Mouse (Mus musculus) common myeloid progenitor, adult 5-6 weeks (primary cell): Measurements from ENCODE around the gene Ctu2. TPM values are rescaled to one million over a fixed set of nuclear protein-coding genes. Genes with fewer than 3 reads are reported as not detected.

Experiments
- ATAC-seq: replicated peaks from 2 replicates; pipeline ENCODE4 v1.8.0; 2016; ENCODE audit warnings: low read depth, mild to moderate bottlenecking, moderate TSS enrichment, inconsistent platforms; ENCODE audit not compliant: poor library complexity, severe bottlenecking
- total RNA-seq: library from RNA; stranded (forward); fragments of 200-1000, 187-1606 nt; gene quantifications from 2 replicates; pipeline ENCODE4 v1.2.3, GENCODE M21; 2017

Ctu2 gene
- total RNA-seq, 1 experiment from 2014 or later, result 26.5 TPM

DNA sequence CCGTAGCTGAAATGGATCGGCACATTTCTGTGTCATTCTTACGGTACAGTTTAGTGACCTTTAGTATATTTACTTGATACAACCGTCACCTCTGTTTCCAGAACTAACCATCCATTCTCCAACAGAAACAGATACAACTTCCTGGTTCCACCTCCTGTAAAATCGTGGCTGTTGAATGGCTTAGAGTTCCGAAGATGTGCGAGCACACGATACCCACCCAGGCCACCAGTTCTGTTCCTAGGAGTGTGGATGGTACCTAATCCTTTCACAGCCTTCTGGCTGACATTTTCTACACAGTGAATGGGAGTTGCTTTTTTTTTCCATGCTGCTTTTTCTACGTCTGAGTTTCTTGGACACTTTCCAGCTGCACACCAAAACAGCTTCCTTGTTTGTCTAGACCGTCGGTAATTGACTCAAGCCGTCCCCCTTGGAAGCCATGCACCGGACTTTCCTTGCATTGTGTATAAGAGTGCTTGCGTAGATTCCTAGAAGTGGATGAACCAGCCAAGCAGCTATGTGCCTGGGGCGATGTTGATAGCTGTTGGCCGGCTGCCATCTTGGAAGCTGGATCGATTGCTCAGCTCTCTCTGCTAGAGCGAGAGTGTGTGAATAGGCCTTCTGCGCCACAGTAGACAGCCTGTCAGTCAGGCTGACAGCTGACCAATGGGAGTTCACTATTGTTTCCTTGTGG is 31.7 kb upstream of the Ctu2 start:
- peak; percentile 52 for ATAC-seq

- no peak for ATAC-seq
These were observed 30.7 kb upstream of the Ctu2 start for GRCm38 (mm10) chr8:122445203-122445602.

DNA sequence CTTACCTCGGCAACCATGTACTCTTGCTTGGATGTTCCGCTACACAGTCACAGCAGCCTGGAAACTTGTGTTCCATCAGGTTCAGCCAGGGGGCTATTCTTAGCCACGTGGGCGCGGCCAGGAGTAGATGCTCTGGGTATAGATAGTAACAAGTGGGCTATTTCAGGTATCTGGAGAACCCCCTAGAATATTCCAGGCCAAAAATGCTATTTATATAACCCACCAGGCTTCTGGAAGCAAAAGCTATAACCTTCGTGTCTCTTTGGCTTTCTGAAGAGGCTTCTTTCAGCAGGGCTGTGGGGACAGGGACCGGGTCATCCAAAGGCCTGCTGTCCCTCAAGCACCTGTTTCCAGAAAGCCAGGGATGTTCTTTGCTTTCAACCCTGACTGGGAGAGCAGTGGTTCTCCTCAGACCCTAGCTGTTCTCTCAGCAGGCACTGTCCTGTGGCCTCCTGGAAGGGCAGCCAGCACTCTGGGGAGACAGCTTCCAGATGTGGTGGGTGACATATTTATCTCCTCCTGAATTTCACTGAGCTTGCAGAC is 24.7 kb upstream of the Ctu2 start:
- no peak for ATAC-seq

DNA sequence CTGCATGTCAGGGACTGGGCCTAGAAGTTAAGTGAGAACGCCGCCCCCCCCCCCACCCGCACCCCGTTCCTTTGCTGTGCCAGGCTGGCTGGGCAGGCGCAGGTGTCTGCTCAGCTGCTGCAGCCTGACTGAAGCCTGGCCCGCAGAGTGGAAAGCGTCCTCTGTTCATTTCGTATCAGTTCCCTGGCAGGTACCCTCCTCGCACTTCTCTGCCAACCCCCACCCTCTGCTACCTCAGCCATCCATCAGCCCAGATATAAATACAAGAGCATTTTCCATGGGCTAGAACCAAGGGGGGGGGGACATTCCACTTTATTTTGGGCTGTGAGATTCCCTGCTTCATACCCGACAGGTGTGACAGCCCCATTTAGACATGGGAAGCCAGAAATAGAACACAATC is 23.8 kb upstream of the Ctu2 start:
- ATAC-seq, result no peak

DNA sequence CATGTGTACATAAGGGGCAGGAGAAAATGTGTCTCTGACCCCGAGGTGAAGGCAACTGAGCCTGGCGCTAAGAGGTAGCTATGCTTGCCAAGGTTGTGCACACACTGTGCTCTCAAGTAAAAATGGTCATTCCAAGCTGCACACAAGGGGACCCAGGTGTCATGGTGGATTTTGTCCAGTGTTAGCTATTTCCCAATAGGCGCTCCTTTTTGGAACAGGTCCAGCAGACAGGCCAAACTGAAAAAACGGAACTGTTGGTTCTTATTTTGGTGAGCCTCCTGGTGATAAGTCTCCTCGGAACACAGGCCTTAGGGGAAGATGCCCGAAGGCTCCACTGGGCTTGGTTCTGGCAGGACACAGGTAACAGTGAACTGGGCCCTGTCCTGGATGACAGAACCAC is 21.5 kb upstream of the Ctu2 start:
- ATAC-seq, result peak; percentile 34

GRCm38 (mm10) chr8:122457171-122457570 is 18.8 kb upstream of the Ctu2 start:
- no peak for ATAC-seq

DNA sequence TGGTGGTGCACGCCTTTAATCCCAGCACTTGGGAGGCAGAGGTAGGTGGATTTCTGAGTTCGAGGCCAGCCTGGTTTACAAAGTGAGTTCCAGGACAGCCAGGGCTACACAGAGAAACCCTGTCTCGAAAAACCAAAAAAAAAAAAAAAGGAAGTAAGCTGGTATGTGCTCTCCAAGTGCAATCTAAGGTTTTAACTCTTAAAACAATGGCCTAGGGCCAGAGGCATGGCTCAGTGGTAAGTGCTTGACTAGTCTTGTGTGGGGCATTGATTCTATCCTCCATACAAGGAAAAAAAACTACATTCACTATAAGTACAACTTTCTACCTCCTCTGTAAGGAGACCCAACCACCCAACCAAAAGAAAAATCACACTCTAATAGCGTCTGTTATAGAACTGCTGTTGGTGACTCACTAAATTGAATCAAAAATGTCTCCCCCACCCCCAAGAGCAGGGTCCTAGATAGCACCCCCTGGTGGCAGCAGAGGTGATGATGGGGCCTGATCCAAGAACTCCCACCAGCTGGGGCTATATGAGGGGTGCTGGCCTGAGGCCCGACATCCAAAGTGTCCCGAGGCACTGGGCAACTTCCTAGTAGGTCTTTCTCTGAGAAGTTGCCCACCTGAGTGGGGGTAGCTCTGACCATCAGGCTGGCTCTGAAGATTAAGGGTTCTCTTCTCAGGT is 16.6 kb upstream of the Ctu2 start:
- ATAC-seq, result no peak

GRCm38 (mm10) chr8:122459990-122460389 is 16.0 kb upstream of the Ctu2 start:
- ATAC-seq, result no peak

- ATAC-seq, result peak; percentile 26
These were observed 15.1 kb upstream of the Ctu2 start, which contains the start of gene Snai3 for GRCm38 (mm10) chr8:122460524-122461472. Snai3 (minus strand) TSS chr8:122460733.

GRCm38 (mm10) chr8:122461473-122462148 is 14.3 kb upstream of the Ctu2 start:
- no peak for ATAC-seq

GRCm38 (mm10) chr8:122462510-122462909 is 13.4 kb upstream of the Ctu2 start:
- ATAC-seq, result no peak

DNA sequence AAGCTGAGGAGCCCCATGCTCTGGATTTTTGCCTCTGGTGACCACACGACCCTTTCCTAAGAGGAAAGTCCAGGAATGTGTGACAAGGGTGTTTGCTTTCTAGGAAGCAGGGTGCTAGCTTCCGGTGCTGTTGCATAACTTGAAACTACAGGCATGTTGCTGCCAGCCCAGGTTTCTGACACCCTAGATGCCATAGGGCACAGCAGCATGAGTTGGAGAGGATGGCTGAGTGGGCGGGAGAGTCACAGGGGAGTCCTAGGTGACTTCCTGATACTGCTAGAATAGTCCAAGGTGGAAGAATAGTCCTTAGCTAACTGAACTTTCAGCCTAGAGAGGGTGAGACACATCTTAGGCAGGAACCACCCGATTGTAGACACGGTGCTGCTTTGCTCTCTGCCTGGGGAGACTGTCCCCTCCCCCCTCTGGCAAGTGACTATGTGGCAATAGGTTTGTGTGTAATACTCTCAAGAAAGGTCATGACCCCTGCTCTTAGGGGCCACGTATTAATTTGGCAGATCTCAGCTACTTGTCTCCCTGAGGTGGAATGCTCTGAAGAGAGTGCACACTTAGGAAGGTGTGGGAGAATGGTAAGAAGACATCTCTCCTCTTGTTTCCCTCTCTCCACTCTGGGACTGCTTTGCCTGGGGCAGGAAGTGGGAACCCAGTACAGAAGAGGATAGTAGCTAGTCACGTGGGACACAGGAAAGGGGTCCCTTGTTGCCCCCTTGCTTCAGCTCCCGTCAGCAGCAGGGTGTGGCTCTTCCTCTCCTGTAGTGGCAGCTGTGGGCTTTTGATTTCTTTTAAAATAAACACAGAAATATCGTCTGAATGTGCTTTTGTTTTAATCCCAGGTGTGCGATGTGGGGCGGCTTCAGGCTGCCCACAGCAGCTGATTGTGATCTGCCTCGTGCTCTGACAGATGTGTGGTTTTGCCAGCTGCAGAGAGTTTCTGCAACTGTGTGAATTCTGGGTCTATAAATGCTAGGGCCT is 12.0 kb upstream of the Ctu2 start:
- peak; percentile 30; the same call in 1 of the 2 replicates for ATAC-seq

- ATAC-seq, result no peak
These were observed 11.0 kb upstream of the Ctu2 start for GRCm38 (mm10) chr8:122464985-122465384.

DNA sequence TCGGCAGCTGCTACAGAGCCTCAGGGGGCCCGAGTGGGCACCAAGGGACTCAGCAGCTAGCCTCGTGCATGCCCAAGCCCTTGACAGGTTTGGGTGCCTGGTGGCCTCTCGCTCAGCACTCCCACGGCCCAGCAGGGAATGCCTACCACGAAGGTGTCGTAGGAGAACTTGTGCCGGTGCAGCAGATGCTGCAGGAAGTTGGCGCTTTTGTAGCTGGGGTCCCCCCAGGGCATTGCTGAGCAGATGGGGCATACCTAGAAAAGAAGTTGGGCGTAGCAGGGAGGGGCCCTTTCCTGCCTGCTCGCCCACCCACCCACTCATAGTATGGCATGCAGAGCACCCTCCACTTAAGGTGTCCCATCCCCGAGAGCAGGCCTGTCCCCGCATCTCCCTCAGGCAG is 8.1 kb upstream of the Ctu2 start:
- ATAC-seq, result no peak

- no peak for ATAC-seq
These were observed 6.5 kb upstream of the Ctu2 start for GRCm38 (mm10) chr8:122469407-122469806.

GRCm38 (mm10) chr8:122469965-122470364 is 6.0 kb upstream of the Ctu2 start:
- ATAC-seq, result 0 out of 2 replicates have a peak, but pooled peaks have one; percentile 17

DNA sequence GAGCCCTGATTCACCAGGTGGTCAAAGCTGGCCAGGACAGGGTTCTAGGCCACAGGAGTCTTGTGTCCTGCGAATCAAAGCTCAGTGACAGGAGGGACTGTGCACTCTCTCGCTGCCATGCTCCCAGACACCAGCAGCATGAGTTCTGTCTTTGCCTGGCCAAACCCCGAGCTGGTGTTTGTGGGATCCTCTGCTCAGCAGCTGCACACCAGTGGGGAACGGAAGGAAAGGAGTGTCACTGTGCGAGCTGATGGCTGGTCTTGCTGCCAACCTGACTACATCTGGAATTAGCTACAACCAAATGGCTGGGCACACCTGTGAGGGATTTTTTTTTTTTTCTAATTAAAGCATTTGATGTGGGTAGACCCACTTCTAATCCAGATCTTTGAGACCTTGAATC is 5.3 kb upstream of the Ctu2 start:
- 0 out of 2 replicates have a peak, but pooled peaks have one; percentile 26 for ATAC-seq

GRCm38 (mm10) chr8:122473911-122474421 is 2.0 kb upstream of the Ctu2 start:
- peak; percentile 64 for ATAC-seq
